Mouse (Mus musculus) lung, adult 2 months (tissue): ENCODE data around the gene Olfr243.

ENCODE experiments used
- CTCF ChIP-seq: fragments of 200-500 bp; IDR thresholded peaks from 2 replicates; pipeline ENCODE4 v1.5.1; 2011; ENCODE audit warnings: mild to moderate bottlenecking, low read length, control low read depth; ENCODE audit not compliant: insufficient read depth
- POLR2A ChIP-seq: fragments of 200-500 bp; IDR thresholded peaks from 2 replicates; pipeline ENCODE4 v1.6.1; 2011; ENCODE audit warnings: low read depth, mild to moderate bottlenecking, control low read depth, low read length, borderline replicate concordance; ENCODE audit errors: extremely low read depth

- TF ChIP-seq CTCF, result no peak
- TF ChIP-seq POLR2A, result no peak
Observed at GRCm38 (mm10) chr7:103714371-103714770, at the start of gene Olfr243.
